Mouse (Mus musculus) heart, adult 18-20 months (tissue): ENCODE results near the gene Gm9195. TPM values are rescaled to one million over a fixed set of nuclear protein-coding genes. Genes with fewer than 3 reads are reported as not detected.

Source experiments
- DNase-seq, 2 experiments: peaks; one replicate each; pipeline ENCODE4 v3.0.0; 2021 to 2022; ENCODE audit warnings: mixed read lengths in 1 of 2
- long read RNA-seq, 2 experiments: library from polyadenylated mRNA; stranded (forward); transcript quantifications; one replicate each; pipeline ENCODE4 v2.0.0; 2021
- total RNA-seq, 2 experiments: library from RNA; stranded (reverse); gene quantifications; 2 replicates each; pipeline ENCODE4 v1.2.3; 2021

The Gm9195 gene
- not detected for total RNA-seq
- long read RNA-seq, experiment 1: 0 reads
- long read RNA-seq, experiment 2: 0 reads

- no peak for DNase-seq
Observed at GRCm38 (mm10) chr14:72491738-72492137, at the start of gene Gm9195. Gene Gm9195, minus strand, starts transcription at chr14:72491838.

- no peak for DNase-seq
Observed at GRCm38 (mm10) chr14:72536392-72537017, 44.9 kb upstream of the Gm9195 start.

GRCm38 (mm10) chr14:72533862-72534261, 42.2 kb upstream of the Gm9195 start:
- DNase-seq: no peak

GRCm38 (mm10) chr14:72532028-72532917, 40.6 kb upstream of the Gm9195 start:
- DNase-seq: no peak

- no peak for DNase-seq
Observed at GRCm38 (mm10) chr14:72527126-72527525, 35.5 kb upstream of the Gm9195 start.

- DNase-seq: no peak
Observed at GRCm38 (mm10) chr14:72519561-72519960, 27.9 kb upstream of the Gm9195 start.

- DNase-seq: no peak
Observed at GRCm38 (mm10) chr14:72518786-72519185, 27.1 kb upstream of the Gm9195 start.

- peak in 1 of 2 experiments; percentile 54 for DNase-seq
Observed at GRCm38 (mm10) chr14:72516376-72516775, 24.7 kb upstream of the Gm9195 start.

- DNase-seq: no peak
Observed at GRCm38 (mm10) chr14:72506723-72507420, 15.2 kb upstream of the Gm9195 start.

GRCm38 (mm10) chr14:72506018-72506722, 14.5 kb upstream of the Gm9195 start:
- DNase-seq: peak; percentile 2 to 12

- no peak for DNase-seq
Observed at GRCm38 (mm10) chr14:72504985-72505384, 13.3 kb upstream of the Gm9195 start.

GRCm38 (mm10) chr14:72503241-72503640, 11.6 kb upstream of the Gm9195 start:
- no peak for DNase-seq

GRCm38 (mm10) chr14:72493775-72494174, 2.1 kb upstream of the Gm9195 start:
- no peak for DNase-seq

- no peak for DNase-seq
Observed at GRCm38 (mm10) chr14:72490367-72490766, 1.3 kb downstream of the Gm9195 start.

GRCm38 (mm10) chr14:72474501-72474900, 17.1 kb downstream of the Gm9195 start:
- DNase-seq: no peak

GRCm38 (mm10) chr14:72468429-72468828, 23.2 kb downstream of the Gm9195 start:
- DNase-seq: no peak

- no peak for DNase-seq
Observed at GRCm38 (mm10) chr14:72466384-72466783, 25.3 kb downstream of the Gm9195 start.

GRCm38 (mm10) chr14:72461591-72461990, 30.0 kb downstream of the Gm9195 start:
- no peak for DNase-seq

- no peak for DNase-seq
Observed at GRCm38 (mm10) chr14:72460291-72460690, 31.3 kb downstream of the Gm9195 start.

- DNase-seq: no peak
Observed at GRCm38 (mm10) chr14:72458930-72459329, 32.7 kb downstream of the Gm9195 start.

- peak; percentile 29 to 39 for DNase-seq
Observed at GRCm38 (mm10) chr14:72447141-72448091, 44.2 kb downstream of the Gm9195 start.
